Mouse (Mus musculus) brown adipose tissue, adult 24 weeks (tissue): Measurements from ENCODE around the gene Ppp1r13l. TPM values are rescaled to one million over a fixed set of nuclear protein-coding genes. Genes with fewer than 3 reads are reported as not detected.
A peak's percentile ranks its signal among the peaks of the same experiment; 100 is the strongest.

Source experiments
- H3K27ac ChIP-seq: fragments of 200-500 bp; replicated peaks from 2 replicates; pipeline ENCODE4 v1.5.1; 2012; ENCODE audit warnings: low read depth, mild to moderate bottlenecking, low read length
- H3K4me1 ChIP-seq: fragments of 200-500 bp; 2 replicates; pipeline ENCODE4 v1.6.1; 2012; ENCODE audit warnings: low read length, mixed read lengths; ENCODE audit not compliant: control insufficient read depth, insufficient read depth, insufficient read length
- H3K4me3 ChIP-seq: fragments of 200-500 bp; 2 replicates; pipeline ENCODE4 v1.5.1; 2012; ENCODE audit warnings: low read depth, mild to moderate bottlenecking, low read length, moderate library complexity; ENCODE audit not compliant: insufficient read depth
- polyA plus RNA-seq: library from polyadenylated mRNA; stranded (reverse); fragments of >200 nt; gene quantifications from 2 replicates; pipeline ENCODE4 v1.2.4, GENCODE M21; 2012; ENCODE audit not compliant: missing spikeins, insufficient read depth, insufficient read length

Ppp1r13l gene
- polyA plus RNA-seq, 1 experiment = 1.7 TPM

DNA sequence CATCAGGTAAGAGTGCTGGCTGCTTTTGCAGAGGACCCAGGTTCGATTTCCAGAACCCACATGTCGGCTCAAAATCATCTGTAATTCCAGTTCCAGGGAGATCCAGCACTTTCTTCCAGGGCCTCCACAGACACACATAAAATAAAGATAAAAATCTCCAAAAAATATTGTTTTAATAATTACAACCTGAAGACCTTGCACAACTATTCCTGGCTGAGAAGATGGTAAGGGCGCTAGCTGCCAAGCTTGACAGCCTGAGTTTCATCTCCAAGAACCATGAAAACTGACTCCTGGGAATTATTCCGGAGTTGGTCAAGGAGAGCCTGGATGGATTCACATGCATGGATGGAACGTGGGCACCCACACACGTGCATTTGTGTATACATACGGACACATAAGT lies 44.9 kb downstream of the Ppp1r13l start, which contains the start of gene Ckm:
Gene Ckm (plus strand): TSS at position 301 of the 400 bp plus-strand sequence.
- no peak within 1 kb of the TSS for H3K27ac ChIP-seq
- H3K4me1 ChIP-seq = no peaks in the 10 kb centered on the region
- H3K4me3 ChIP-seq = peak within 1 kb of the TSS; percentile 53

DNA sequence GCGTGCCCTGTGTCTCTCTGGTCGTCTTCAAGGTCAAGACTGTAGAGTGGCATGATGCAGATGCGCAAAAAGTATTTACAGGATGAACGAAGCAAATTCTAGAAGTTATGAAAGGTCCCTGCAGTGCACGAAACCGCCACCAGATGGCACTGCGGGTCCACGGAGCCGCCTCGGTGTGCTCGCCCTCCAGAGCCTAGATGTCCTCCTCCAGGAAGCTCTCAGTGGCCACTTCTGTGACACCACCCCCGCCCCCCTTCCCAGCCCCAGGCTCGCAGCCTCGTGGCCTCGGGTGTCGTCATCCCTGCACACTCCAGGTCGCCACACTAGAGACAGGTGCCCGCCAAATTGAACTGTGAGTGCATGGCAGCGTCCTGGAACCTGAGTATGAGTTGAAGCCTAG lies 45.9 kb downstream of the Ppp1r13l start:
- no peak overlapping the region for H3K4me3 ChIP-seq
- H3K4me1 ChIP-seq = no peaks in the 10 kb centered on the region
- no peak overlapping the region for H3K27ac ChIP-seq

DNA sequence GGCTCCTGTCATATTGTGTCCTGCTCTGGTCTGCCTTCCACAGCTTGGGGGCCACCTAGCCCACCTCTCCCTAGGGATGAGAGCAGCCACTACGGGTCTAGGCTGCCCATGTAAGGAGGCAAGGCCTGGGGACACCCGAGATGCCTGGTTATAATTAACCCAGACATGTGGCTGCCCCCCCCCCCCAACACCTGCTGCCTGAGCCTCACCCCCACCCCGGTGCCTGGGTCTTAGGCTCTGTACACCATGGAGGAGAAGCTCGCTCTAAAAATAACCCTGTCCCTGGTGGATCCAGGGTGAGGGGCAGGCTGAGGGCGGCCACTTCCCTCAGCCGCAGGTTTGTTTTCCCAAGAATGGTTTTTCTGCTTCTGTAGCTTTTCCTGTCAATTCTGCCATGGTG lies 50.2 kb downstream of the Ppp1r13l start:
- Histone ChIP-seq H3K4me3 (no peak overlapping the region), H3K4me1 (no peaks in the 10 kb centered on the region), H3K27ac (no peak overlapping the region)

DNA sequence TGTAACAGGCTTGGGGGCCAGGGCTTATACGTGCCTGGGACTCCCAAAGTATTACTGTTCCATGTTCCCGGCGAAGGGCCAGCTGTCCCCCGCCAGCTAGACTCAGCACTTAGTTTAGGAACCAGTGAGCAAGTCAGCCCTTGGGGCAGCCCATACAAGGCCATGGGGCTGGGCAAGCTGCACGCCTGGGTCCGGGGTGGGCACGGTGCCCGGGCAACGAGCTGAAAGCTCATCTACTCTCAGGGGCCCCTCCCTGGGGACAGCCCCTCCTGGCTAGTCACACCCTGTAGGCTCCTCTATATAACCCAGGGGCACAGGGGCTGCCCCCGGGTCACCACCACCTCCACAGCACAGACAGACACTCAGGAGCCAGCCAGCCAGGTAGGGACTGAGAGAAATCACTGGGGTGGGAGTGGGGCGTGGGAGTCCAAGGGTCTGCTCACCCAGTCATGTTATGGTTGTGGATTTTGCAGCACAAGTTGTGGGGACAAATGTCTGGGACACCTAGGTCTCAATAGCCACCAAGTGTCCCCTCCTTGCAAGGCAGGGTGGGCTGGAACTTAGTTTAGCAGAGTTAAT lies 51.3 kb downstream of the Ppp1r13l start:
- H3K4me3 ChIP-seq = no peak overlapping the region
- no peak overlapping the region for H3K27ac ChIP-seq
- no peaks in the 10 kb centered on the region for H3K4me1 ChIP-seq

DNA sequence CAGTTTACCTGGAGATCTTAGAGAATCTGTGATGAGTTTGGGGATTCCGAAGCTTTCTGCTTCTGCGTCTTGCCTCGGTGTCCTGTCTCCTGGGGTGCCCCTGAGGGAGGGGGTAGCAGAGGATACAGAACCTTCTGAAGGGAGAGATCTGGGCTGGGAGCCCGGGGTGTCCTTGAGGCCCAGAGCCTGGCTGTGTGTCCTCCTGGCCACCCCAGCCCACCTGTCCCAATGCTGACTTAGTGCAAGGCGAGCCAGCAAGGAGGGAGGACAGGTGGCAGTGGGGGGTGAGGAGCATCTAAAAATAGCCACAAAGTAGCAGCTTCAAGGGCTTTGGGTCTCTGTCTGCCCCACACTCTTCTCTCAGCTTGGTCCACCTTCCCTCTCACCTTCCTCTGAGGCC lies 52.2 kb downstream of the Ppp1r13l start:
- Histone ChIP-seq H3K4me1 (no peaks in the 10 kb centered on the region), H3K4me3 (no peak overlapping the region; the same call in 1 of the 2 replicates), H3K27ac (no peak overlapping the region)

DNA sequence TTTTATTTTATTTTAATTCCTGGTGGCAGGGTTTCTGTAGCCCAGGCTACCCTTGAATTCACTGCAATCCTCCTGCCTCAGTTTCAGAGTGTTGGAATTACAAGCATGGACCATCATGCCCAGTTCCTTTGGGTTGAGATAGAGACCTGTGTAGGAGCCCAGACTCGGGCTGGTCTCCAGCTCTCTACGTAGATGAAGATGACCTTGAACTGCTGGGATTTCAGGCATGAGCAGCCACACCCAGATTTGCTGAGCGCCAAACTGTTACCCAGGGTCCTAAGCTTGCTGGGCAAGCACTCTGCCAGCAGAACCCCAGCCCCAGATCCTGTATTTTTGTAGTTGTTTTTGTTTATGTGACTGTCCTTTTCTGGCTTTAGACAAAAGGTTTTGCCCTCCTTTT lies 54.0 kb downstream of the Ppp1r13l start:
- no peaks in the 10 kb centered on the region for H3K4me1 ChIP-seq
- H3K4me3 ChIP-seq = no peak overlapping the region
- no peak overlapping the region for H3K27ac ChIP-seq

DNA sequence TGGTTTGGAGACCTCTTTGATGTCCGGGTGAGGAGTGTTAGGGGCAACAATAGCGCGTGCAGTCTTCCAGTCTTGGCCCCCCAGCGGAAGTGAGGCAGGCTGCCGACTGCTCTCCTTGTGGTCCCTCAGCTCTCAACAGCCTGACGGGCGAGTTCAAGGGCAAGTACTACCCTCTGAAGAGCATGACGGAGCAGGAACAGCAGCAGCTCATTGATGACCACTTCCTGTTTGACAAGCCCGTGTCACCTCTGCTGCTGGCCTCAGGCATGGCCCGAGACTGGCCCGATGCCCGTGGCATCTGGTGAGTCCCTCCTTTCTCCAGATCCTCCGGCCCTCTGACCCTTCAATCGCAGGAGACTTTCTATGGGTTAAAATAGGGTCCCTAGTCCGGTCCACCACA lies 57.0 kb downstream of the Ppp1r13l start:
- H3K4me3 ChIP-seq = no peak overlapping the region
- no peak overlapping the region for H3K27ac ChIP-seq
- H3K4me1 ChIP-seq = 0 out of 2 replicates have a peak, but pooled peaks cover 3% of the 10 kb centered on the region

DNA sequence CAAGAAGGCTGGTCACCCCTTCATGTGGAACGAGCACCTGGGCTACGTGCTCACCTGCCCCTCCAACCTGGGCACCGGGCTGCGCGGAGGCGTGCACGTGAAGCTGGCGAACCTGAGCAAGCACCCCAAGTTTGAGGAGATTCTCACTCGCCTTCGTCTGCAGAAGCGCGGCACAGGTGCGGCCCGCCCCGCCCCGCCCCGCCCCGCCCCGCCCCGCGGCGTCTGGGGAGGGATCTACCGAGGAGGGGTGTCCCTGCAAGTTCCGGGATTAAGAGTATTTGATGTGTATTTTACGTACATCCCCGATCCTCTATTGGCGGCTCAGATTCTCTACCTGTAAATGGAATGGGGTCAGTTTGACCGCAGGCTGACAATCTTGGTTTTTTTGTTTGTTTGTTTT lies 60.6 kb downstream of the Ppp1r13l start:
- Histone ChIP-seq H3K4me3 (no peak overlapping the region), H3K4me1 (0 out of 2 replicates have a peak, but pooled peaks cover 3% of the 10 kb centered on the region), H3K27ac (no peak overlapping the region)

DNA sequence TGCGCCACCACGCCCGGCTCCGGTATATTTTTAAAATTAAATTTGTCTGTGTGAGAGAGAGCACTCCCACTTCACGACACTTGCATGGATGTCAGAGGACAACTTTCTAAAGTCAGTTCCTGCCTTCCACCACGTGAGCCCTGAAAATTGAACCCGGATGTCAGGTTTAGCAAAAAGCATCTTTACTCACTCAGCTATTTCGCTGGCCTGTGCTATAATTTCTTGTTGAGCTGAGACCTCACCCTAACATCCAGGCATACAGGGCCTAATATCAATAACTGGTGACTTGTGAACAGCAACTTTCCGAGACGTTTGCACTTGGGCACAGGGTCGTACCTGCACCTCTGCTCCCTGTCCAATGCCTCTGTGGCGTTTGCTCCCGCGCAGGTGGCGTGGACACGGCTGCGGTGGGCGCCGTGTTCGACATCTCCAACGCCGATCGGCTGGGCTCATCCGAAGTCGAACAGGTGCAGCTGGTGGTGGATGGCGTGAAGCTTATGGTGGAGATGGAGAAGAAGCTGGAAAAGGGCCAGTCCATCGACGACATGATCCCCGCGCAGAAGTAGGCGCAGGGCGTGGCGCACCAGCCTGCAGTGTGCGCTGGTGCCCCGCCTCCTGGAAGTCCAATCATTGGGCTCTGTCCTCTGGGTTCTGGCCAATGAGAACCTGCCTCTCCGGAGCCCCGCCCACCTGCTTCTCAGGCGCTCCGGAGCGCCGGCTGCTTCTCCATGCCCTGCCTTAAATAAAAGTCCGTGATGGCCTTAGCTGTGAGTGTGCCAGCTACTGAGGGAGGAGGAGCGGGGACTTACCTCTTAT lies 61.5 kb downstream of the Ppp1r13l start:
- Histone ChIP-seq H3K4me3 (peak overlapping the region; percentile 50), H3K27ac (no peak overlapping the region), H3K4me1 (0 out of 2 replicates have a peak, but pooled peaks cover 3% of the 10 kb centered on the region)

DNA sequence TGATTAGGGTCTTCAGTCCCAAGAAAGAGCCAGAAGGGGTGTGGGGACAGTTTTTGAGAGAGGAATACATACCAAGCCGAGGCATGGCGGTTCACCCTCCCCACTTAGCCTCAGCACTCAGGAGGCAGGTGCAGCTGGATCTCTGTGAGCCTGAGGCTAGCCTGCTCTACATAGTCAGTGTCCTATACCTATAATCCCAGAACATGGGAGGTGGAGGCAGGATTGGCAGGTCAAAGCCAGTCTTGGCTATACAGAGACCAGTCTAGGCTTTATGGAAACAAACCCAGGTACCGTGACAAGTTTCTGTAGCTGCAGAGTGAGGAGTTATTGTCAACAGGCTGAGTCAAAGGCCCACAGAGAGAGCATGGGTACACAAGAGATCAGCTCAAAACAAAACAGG lies 63.5 kb downstream of the Ppp1r13l start:
- Histone ChIP-seq H3K4me1 (0 out of 2 replicates have a peak, but pooled peaks cover 3% of the 10 kb centered on the region), H3K4me3 (no peak overlapping the region), H3K27ac (no peak overlapping the region)

DNA sequence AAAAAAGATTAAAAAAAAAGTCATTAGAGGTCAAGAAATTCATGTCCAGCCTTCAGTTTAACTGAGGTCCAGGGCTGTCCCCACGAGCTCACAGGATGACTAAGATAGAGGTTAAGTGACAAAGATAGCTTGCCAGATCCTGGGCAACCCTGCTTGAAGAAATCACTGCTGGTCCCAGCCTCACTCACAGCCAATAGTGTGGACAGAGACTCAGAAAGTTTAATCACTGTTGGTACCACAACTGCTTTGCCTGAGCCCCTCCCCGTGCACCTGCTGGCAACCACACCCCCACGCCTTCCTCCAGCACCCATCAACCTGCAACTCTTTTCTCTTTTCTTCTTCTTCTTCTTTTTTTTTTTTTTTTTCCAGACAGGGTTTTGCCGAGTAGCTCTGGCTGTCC lies 64.5 kb downstream of the Ppp1r13l start:
- 0 out of 2 replicates have a peak, but pooled peaks cover 3% of the 10 kb centered on the region for H3K4me1 ChIP-seq
- no peak overlapping the region for H3K27ac ChIP-seq
- H3K4me3 ChIP-seq = no peak overlapping the region

DNA sequence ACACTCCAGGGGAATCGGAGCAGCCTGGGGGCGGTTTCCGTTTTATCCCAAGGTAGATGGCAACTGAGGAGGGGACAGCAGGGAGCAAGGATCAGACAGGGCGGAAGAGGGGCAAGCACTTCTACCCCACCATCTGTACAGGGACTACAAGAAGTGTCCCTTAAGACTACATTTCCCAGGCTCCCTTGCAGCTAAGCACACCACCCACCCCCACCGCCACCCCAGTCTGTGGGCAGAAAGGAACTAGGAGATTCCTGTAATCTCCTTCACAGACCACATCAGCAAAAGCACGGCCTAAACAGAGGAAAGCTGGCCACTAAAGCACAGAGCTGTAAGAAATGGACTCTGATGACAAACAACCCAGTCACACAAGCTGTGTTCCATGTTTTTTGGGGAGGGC lies 66.8 kb downstream of the Ppp1r13l start:
- H3K4me1 ChIP-seq = no peaks in the 10 kb centered on the region
- no peak overlapping the region for H3K4me3 ChIP-seq
- H3K27ac ChIP-seq = no peak overlapping the region

DNA sequence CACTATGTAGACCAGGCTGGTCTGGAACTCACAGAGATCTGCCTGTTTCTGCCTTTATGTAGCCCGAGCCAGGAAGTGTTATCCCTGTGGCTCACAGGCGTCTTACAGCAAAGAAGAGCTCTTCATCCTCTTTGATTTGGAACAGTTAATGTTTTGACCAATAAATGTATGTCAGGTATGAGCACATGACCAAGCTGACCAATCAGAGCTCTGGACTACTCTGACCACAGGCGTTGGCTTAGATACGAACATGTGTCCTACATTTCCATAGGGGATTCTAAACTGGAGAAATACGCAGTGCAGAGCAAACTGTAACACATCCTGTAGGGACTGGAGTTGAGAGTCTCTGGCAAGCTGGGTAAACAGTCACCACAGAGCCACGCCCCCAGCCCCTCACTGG lies 67.3 kb downstream of the Ppp1r13l start:
- H3K4me3 ChIP-seq = no peak overlapping the region
- H3K4me1 ChIP-seq = no peaks in the 10 kb centered on the region

More for the DNA sequence above, 67.3 kb downstream of the Ppp1r13l start:
- H3K27ac ChIP-seq = no peak overlapping the region
